Mouse (Mus musculus): ENCODE measurements at regions not wholly inside any gene's neighbourhood (a gene's known extent, or its start where the extent isn't known, plus 50 kb on each side); places are given as distances from the start of the nearest gene placed in this dataset.

DNA sequence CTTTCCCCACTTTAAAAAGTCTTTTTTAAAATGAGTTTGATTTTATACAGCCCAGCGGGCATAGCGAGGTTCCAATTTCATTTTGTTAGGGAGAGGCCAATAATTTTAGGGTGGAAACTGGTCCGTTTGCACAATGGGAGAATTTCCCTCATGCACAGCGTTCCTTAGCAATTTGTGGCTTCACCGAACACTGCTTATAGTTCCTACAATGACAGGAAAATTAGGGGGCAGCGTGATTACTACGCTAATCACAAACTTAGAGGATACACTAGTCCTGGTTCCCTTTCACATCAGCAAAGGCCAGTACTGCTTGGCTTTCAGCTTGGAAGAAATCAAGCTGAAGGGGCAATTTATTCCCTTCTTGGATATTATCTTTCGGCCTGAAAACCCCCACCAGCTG, 745.1 kb upstream of the Gm19410 start:
- Histone ChIP-seq H3K36me3 (no peaks in the 10 kb centered on the region), H3K27ac (no peak overlapping the region), H3K4me3 (no peak overlapping the region), H3K27me3 (ENCODE audit: low read depth, poor library complexity, severe bottlenecking) (no peaks in the 10 kb centered on the region), H3K9me3 (replicated peaks) (no peaks in the 10 kb centered on the region), H3K4me1 (no peaks in the 10 kb centered on the region)
- 92% methylated on average over 8 of the region's 8 CpGs for WGBS
- no peak for DNase-seq (ENCODE audit: low spot score)

- no peaks in the 10 kb centered on the region for H3K4me1 ChIP-seq
- H3K9me3 ChIP-seq (replicated peaks) = no peaks in the 10 kb centered on the region
- H3K27me3 ChIP-seq (ENCODE audit: low read depth, poor library complexity, severe bottlenecking) = no peaks in the 10 kb centered on the region
- no peak for DNase-seq (ENCODE audit: low spot score)
- H3K4me3 ChIP-seq = no peak overlapping the region
- no peaks in the 10 kb centered on the region for H3K36me3 ChIP-seq
- H3K27ac ChIP-seq = no peak overlapping the region
- 75% methylated on average over 6 of the region's 6 CpGs for WGBS
Measured at GRCm38 (mm10) chr8:35022649-35023048, 742.9 kb upstream of the Gm19410 start.

DNA sequence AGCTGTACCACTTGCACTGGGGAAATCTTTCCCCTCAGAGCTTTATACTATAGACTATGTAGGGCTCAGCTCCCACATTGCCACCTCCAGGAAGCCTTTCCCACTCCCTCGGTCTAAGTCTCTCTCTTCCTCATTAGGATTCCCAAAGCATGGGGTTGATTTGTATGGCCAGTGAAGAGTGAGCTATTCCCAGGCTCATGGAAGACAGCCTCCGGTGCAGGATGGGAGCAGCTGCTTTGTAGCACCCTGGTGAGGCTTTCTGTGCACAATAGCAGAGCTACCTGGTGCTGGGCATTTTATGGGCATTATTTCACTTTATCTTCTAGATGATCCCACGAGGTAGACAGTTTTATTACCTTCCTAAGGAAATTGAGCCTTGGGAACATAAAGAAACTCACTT, 717.8 kb upstream of the Gm19410 start:
- no peak for DNase-seq (ENCODE audit: low spot score)
- H3K36me3 ChIP-seq = no peaks in the 10 kb centered on the region
- H3K27ac ChIP-seq = no peak overlapping the region

DNA sequence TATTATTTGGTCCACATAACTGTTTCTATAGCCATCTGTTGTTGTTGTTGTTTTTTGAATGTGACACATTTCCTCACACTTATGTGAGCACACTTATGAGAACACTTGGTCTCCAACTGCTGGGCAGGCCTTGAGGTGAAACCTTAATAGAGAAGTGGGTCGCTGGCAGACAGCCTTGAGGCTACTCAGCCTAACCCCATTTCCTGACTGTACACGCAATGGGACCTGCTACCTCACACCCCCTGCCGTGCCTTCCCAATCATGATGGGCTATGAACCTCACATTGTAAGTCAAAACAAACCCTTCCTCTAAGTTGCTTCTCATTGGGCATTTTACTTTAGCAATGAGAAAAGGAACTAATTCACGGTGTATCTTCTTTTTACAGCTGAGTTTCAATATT, 712.1 kb upstream of the Gm19410 start:
- H3K4me3 ChIP-seq = no peak overlapping the region

More for the DNA sequence above, 717.8 kb upstream of the Gm19410 start:
- 61% methylated on average over 3 of the region's 3 CpGs for WGBS
- H3K4me3 ChIP-seq = no peak overlapping the region
- H3K27me3 ChIP-seq (ENCODE audit: low read depth, poor library complexity, severe bottlenecking) = no peaks in the 10 kb centered on the region
- H3K4me1 ChIP-seq = no peaks in the 10 kb centered on the region
- H3K9me3 ChIP-seq (replicated peaks) = no peaks in the 10 kb centered on the region

GRCm38 (mm10) chr8:35061048-35061447, 704.5 kb upstream of the Gm19410 start:
- H3K4me1 ChIP-seq = no peaks in the 10 kb centered on the region
- H3K27ac ChIP-seq = no peak overlapping the region
- DNase-seq (ENCODE audit: low spot score) = no peak
- no peaks in the 10 kb centered on the region for H3K27me3 ChIP-seq (ENCODE audit: low read depth, poor library complexity, severe bottlenecking)
- no peaks in the 10 kb centered on the region for H3K9me3 ChIP-seq (replicated peaks)
- no peak overlapping the region for H3K4me3 ChIP-seq
- no peaks in the 10 kb centered on the region for H3K36me3 ChIP-seq
- 96% methylated on average over 5 of the region's 5 CpGs for WGBS

More for the DNA sequence above, 712.1 kb upstream of the Gm19410 start:
- Histone ChIP-seq H3K4me1 (no peaks in the 10 kb centered on the region), H3K27me3 (ENCODE audit: low read depth, poor library complexity, severe bottlenecking) (no peaks in the 10 kb centered on the region), H3K9me3 (replicated peaks) (no peaks in the 10 kb centered on the region), H3K27ac (no peak overlapping the region), H3K36me3 (no peaks in the 10 kb centered on the region)
- no peak for DNase-seq (ENCODE audit: low spot score)
- WGBS = 88% methylated on average over 4 of the region's 4 CpGs

DNA sequence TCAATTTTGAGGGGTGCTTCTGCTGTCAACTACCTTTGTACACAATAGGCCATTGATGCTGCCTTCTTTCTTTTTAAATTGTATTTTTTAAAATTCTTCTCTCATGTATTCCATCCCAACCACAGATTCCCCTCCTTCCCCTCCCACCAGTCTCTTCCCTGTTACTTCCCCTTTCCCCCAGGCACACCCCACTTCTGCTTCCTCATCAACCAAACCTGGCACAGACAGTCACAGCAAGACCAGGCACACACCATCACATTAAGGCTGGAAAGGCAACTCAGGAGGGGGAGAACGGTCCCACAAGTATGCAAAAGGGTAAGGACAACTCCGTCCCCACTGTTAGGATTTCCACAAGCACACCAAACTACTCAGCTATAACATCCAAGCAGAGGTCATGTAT, 697.4 kb upstream of the Gm19410 start:
- H3K4me1 ChIP-seq = no peaks in the 10 kb centered on the region
- 98% methylated on average over 2 of the region's 2 CpGs for WGBS
- no peaks in the 10 kb centered on the region for H3K27me3 ChIP-seq (ENCODE audit: low read depth, poor library complexity, severe bottlenecking)
- no peaks in the 10 kb centered on the region for H3K36me3 ChIP-seq
- no peak overlapping the region for H3K27ac ChIP-seq
- DNase-seq (ENCODE audit: low spot score) = no peak
- H3K4me3 ChIP-seq = no peak overlapping the region
- no peaks in the 10 kb centered on the region for H3K9me3 ChIP-seq (replicated peaks)

DNA sequence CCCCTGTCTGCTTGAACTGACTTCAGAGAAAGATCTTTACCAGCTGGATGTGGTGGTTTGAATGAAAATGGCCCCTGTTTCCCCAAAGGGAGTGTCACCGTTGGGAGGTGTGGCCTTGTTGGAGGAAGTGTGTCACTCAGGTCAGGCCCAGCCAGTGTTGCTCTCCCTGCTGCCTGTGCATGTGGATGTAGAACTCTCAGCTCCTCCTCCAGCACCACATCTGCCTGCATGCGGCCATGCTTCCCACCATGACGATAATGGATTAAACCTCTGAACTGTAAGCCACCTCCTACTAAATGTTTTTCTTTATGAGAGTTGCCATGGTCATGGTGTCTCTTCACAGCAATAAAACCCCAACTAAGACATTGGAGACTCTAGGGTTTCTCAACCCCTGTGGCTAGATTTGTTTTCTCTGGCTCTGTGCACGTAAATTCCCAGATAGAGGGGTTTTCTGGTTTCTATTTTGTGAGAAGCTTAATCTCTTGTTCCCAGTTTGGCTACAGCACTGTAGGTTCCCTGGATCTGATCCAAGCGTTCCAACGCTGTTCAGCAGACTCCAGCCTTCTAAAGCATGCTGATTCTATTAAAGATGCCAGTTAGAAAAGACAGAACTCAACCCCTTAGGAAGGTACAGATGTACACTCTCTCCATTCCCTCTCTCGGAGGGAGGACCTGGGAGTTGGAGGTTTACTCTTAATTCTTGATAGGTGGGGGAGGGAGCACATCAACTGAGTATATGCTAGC, 695.2 kb upstream of the Gm19410 start:
- WGBS = 91% methylated on average over 7 of the region's 7 CpGs
- Histone ChIP-seq H3K27ac (no peak overlapping the region), H3K9me3 (replicated peaks) (no peaks in the 10 kb centered on the region), H3K27me3 (ENCODE audit: low read depth, poor library complexity, severe bottlenecking) (no peaks in the 10 kb centered on the region), H3K4me3 (no peak overlapping the region), H3K4me1 (no peaks in the 10 kb centered on the region), H3K36me3 (no peaks in the 10 kb centered on the region)
- DNase-seq (ENCODE audit: low spot score) = no peak

DNA sequence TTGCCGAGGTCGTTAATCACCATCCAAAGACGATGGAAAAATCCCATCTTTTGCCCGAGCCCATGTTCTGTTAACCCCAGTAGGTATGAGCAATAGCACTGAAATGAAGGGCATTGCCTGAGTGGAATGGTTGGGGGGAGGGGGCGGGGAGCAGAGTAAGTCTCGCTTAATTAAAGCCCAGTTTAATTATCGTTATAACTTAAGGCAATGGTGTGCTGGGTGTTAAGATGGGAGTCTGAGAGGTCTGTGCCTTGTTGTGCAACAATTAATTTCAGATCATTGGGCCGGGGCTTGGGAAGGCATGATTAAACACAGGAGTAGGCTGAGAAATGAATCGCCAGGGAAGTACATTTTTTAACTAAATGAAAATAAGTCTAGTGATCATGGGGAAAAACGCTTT, 689.6 kb upstream of the Gm19410 start:
- H3K9me3 ChIP-seq (replicated peaks) = no peaks in the 10 kb centered on the region
- H3K27me3 ChIP-seq (ENCODE audit: low read depth, poor library complexity, severe bottlenecking) = no peaks in the 10 kb centered on the region
- H3K36me3 ChIP-seq = no peaks in the 10 kb centered on the region
- WGBS = 89% methylated on average over 10 of the region's 10 CpGs
- H3K4me3 ChIP-seq = no peak overlapping the region
- no peak for DNase-seq (ENCODE audit: low spot score)
- H3K27ac ChIP-seq = no peak overlapping the region
- H3K4me1 ChIP-seq = no peaks in the 10 kb centered on the region

- no peaks in the 10 kb centered on the region for H3K9me3 ChIP-seq (replicated peaks)
- H3K27ac ChIP-seq = no peak overlapping the region
- no peak overlapping the region for H3K4me3 ChIP-seq
- no peaks in the 10 kb centered on the region for H3K4me1 ChIP-seq
- no peaks in the 10 kb centered on the region for H3K27me3 ChIP-seq (ENCODE audit: low read depth, poor library complexity, severe bottlenecking)
- WGBS = 74% methylated on average over 1 of the region's 1 CpGs
- no peaks in the 10 kb centered on the region for H3K36me3 ChIP-seq
- no peak for DNase-seq (ENCODE audit: low spot score)
Measured at GRCm38 (mm10) chr8:35083161-35083560, 682.4 kb upstream of the Gm19410 start.

DNA sequence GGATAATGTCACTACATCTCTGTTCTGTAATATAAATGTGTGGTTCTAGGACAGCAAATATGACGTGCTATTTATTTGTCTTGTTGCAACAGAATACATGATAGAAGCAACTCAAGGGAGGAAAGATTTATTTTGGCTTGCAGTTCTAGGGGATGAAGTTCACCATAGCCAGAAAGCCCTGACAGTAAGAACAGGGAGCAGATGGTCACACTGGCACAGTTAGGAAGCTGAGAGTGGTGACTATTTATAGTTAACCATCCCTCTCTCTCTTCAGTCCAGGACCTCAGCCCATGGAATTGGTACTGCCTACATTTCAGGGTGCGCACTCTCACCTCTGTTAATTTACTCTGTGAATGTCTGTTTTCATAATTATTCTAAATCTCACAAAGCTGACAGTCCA, 678.5 kb upstream of the Gm19410 start:
- no peaks in the 10 kb centered on the region for H3K36me3 ChIP-seq
- H3K4me1 ChIP-seq = no peaks in the 10 kb centered on the region
- 91% methylated on average over 2 of the region's 2 CpGs for WGBS
- H3K9me3 ChIP-seq (replicated peaks) = no peaks in the 10 kb centered on the region
- H3K27ac ChIP-seq = no peak overlapping the region
- H3K4me3 ChIP-seq = no peak overlapping the region
- H3K27me3 ChIP-seq (ENCODE audit: low read depth, poor library complexity, severe bottlenecking) = no peaks in the 10 kb centered on the region
- no peak for DNase-seq (ENCODE audit: low spot score)

DNA sequence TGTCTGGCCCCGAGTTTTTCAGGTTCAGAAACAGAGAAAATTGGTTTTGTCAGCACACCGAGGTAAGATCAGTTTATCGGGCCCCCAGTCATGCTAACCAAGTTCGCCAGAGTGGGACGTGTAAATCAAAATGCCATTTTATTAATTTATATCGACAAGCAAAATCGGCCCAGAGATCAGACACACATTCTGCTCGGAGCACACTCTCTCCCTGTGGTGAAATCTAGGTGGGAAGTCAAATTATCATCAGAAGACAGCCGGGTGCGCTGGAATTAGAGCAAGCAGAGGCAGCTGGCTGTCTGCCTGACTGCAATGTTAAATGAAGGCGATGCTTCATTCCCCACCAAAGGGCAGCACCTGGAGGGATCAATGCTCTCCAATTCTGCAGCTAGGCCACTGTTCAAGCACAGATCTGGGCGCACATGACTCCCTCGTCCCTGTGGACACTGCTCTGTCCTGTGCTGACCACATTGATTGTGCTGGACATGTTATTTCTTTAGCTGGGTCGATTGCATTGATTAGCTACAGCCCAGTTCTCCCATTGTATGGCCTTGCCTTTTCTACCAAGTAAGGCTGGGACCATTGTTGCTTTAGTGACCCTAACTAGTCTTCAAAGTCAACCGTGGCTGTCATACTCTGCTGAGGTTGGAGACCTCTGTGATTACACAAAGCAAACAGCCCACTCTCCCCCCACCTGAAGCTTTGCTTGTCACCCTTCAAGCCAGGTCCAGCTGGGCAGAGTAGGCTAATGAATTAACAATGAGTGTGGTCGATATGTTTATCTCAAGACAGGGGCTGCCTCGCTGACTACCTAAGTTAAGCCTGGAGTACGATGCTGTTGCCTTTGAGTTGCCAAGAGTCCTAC, 677.0 kb upstream of the Gm19410 start:
- H3K36me3 ChIP-seq = no peaks in the 10 kb centered on the region
- 89% methylated on average over 18 of the region's 18 CpGs for WGBS
- H3K27ac ChIP-seq = no peak overlapping the region
- no peak for DNase-seq (ENCODE audit: low spot score)
- H3K4me3 ChIP-seq = no peak overlapping the region
- H3K27me3 ChIP-seq (ENCODE audit: low read depth, poor library complexity, severe bottlenecking) = no peaks in the 10 kb centered on the region
- H3K9me3 ChIP-seq (replicated peaks) = no peaks in the 10 kb centered on the region
- H3K4me1 ChIP-seq = no peaks in the 10 kb centered on the region

- no peaks in the 10 kb centered on the region for H3K36me3 ChIP-seq
- no peak overlapping the region for H3K4me3 ChIP-seq
- H3K27me3 ChIP-seq (ENCODE audit: low read depth, poor library complexity, severe bottlenecking) = no peaks in the 10 kb centered on the region
- H3K4me1 ChIP-seq = no peaks in the 10 kb centered on the region
- no peaks in the 10 kb centered on the region for H3K9me3 ChIP-seq (replicated peaks)
- DNase-seq (ENCODE audit: low spot score) = no peak
- 94% methylated on average over 8 of the region's 8 CpGs for WGBS
- H3K27ac ChIP-seq = no peak overlapping the region
Measured at GRCm38 (mm10) chr8:35089519-35089918, 676.1 kb upstream of the Gm19410 start.

GRCm38 (mm10) chr8:35101701-35102100, 663.9 kb upstream of the Gm19410 start:
- Histone ChIP-seq H3K4me1 (no peaks in the 10 kb centered on the region), H3K9me3 (replicated peaks) (no peaks in the 10 kb centered on the region), H3K4me3 (no peak overlapping the region), H3K27ac (no peak overlapping the region), H3K36me3 (no peaks in the 10 kb centered on the region), H3K27me3 (ENCODE audit: low read depth, poor library complexity, severe bottlenecking) (no peaks in the 10 kb centered on the region)
- DNase-seq (ENCODE audit: low spot score) = no peak
- WGBS = 72% methylated on average over 5 of the region's 5 CpGs
